Mouse (Mus musculus) gastrocnemius, adult 2 months (tissue): ENCODE results near the gene Rpl31. TPM values are rescaled to one million over a fixed set of nuclear protein-coding genes. Genes with fewer than 3 reads are reported as not detected.

ENCODE experiments used
- DNase-seq: peaks from one replicate; pipeline ENCODE4 v3.0.0; 2022
- H3K27ac ChIP-seq: fragments of 200-600 bp; 2 replicates; pipeline ENCODE4 v1.8.1; 2022; ENCODE audit warnings: mild to moderate bottlenecking
- H3K4me3 ChIP-seq: fragments of 200-600 bp; 2 replicates; pipeline ENCODE4 v1.8.1; 2022; ENCODE audit warnings: mild to moderate bottlenecking, moderate library complexity
- CTCF ChIP-seq: fragments of 200-600 bp; IDR thresholded peaks from 2 replicates; pipeline ENCODE4 v1.8.1; 2022; ENCODE audit warnings: antibody characterized with exemption, mild to moderate bottlenecking, moderate library complexity
- intact Hi-C: fragments of 180-260 bp; cut with DNase I; formaldehyde crosslinking; loops from one replicate; pipeline ENCODE4 v1.15.1; 2025
- total RNA-seq, 2 experiments: library from RNA; stranded (reverse); gene quantifications; 2 replicates each; pipeline ENCODE4 v1.2.3; 2021

The Rpl31 gene
- total RNA-seq, 2 experiments from 2014 or later: 512 to 578 TPM

- Histone ChIP-seq H3K4me3 (no peak overlapping the region), H3K27ac (no peak overlapping the region; the same call in 1 of the 2 replicates)
- peak; percentile 79 for DNase-seq
- peak; percentile 97 for TF ChIP-seq CTCF
- intact Hi-C loops: loop anchor here (2.0 kb wide), 2 partner anchors 113 to 131 kb away; no protein-coding TSS in a partner anchor
Measured at GRCm38 (mm10) chr1:39392189-39392588, 24.5 kb downstream of the Rpl31 start.

GRCm38 (mm10) chr1:39393217-39393867, 25.7 kb downstream of the Rpl31 start:
- no peak overlapping the region for H3K4me3 ChIP-seq
- peak overlapping the region; percentile 78 for H3K27ac ChIP-seq
- TF ChIP-seq CTCF: no peak
- DNase-seq: no peak
- intact Hi-C loops: loop anchor here (2.0 kb wide), 2 partner anchors 111 to 129 kb away; no protein-coding TSS in a partner anchor

GRCm38 (mm10) chr1:39394096-39394495, 26.5 kb downstream of the Rpl31 start:
- peak; percentile 61 for DNase-seq
- Histone ChIP-seq H3K4me3 (no peak overlapping the region), H3K27ac (peak overlapping the region; percentile 78)
- no peak for TF ChIP-seq CTCF
- intact Hi-C loops: no loop called here

- Histone ChIP-seq H3K4me3 (no peak overlapping the region), H3K27ac (peak overlapping the region; percentile 78)
- intact Hi-C loops: no loop called here
- no peak for DNase-seq
- no peak for TF ChIP-seq CTCF
Measured at GRCm38 (mm10) chr1:39394650-39395049, 27.0 kb downstream of the Rpl31 start.

GRCm38 (mm10) chr1:39396347-39396746, 28.7 kb downstream of the Rpl31 start:
- intact Hi-C loops: no loop called here
- H3K27ac ChIP-seq: peak overlapping the region; percentile 50
- DNase-seq: no peak
- H3K4me3 ChIP-seq: no peak overlapping the region
- no peak for TF ChIP-seq CTCF

GRCm38 (mm10) chr1:39398284-39398683, 30.6 kb downstream of the Rpl31 start:
- Histone ChIP-seq H3K4me3 (no peak overlapping the region), H3K27ac (no peak overlapping the region; the same call in 1 of the 2 replicates)
- no peak for DNase-seq
- intact Hi-C loops: no loop called here
- no peak for TF ChIP-seq CTCF

GRCm38 (mm10) chr1:39399228-39399627, 31.6 kb downstream of the Rpl31 start:
- Histone ChIP-seq H3K27ac (peak overlapping the region; percentile 28; the same call in 1 of the 2 replicates), H3K4me3 (no peak overlapping the region)
- intact Hi-C loops: no loop called here
- no peak for TF ChIP-seq CTCF
- peak; percentile 47 for DNase-seq

GRCm38 (mm10) chr1:39400173-39400572, 32.5 kb downstream of the Rpl31 start:
- intact Hi-C loops: no loop called here
- Histone ChIP-seq H3K4me3 (no peak overlapping the region), H3K27ac (no peak overlapping the region)
- DNase-seq: no peak
- no peak for TF ChIP-seq CTCF

- H3K4me3 ChIP-seq: no peak overlapping the region
- no peak overlapping the region for H3K27ac ChIP-seq
- intact Hi-C loops: no loop called here
- TF ChIP-seq CTCF: peak; percentile 48
- DNase-seq: no peak
Measured at GRCm38 (mm10) chr1:39407108-39407507, 39.5 kb downstream of the Rpl31 start.

- H3K27ac ChIP-seq: no peak overlapping the region; the same call in 1 of the 2 replicates
- H3K4me3 ChIP-seq: no peak overlapping the region
- intact Hi-C loops: no loop called here
- TF ChIP-seq CTCF: no peak
- DNase-seq: no peak
Measured at GRCm38 (mm10) chr1:39408123-39408522, 40.5 kb downstream of the Rpl31 start.

GRCm38 (mm10) chr1:39408668-39409067, 41.0 kb downstream of the Rpl31 start:
- no peak for DNase-seq
- no peak for TF ChIP-seq CTCF
- Histone ChIP-seq H3K27ac (no peak overlapping the region; the same call in 1 of the 2 replicates), H3K4me3 (no peak overlapping the region)
- intact Hi-C loops: no loop called here

GRCm38 (mm10) chr1:39410085-39410821, 42.6 kb downstream of the Rpl31 start:
- peak overlapping the region; percentile 44 for H3K27ac ChIP-seq
- intact Hi-C loops: no loop called here
- TF ChIP-seq CTCF: no peak
- no peak for DNase-seq
- peak overlapping the region; percentile 37 for H3K4me3 ChIP-seq

GRCm38 (mm10) chr1:39417817-39418216, 50.2 kb downstream of the Rpl31 start:
- no peak overlapping the region for H3K4me3 ChIP-seq
- H3K27ac ChIP-seq: peak overlapping the region; percentile 61
- TF ChIP-seq CTCF: no peak
- peak; percentile 59 for DNase-seq
- intact Hi-C loops: no loop called here

GRCm38 (mm10) chr1:39418852-39419251, 51.2 kb downstream of the Rpl31 start:
- no peak for DNase-seq
- H3K4me3 ChIP-seq: no peak overlapping the region
- no peak for TF ChIP-seq CTCF
- intact Hi-C loops: no loop called here
- no peak overlapping the region for H3K27ac ChIP-seq
